Comparison of ENCODE assay signal across 15 mouse cellular contexts in the genomic region with DNA sequence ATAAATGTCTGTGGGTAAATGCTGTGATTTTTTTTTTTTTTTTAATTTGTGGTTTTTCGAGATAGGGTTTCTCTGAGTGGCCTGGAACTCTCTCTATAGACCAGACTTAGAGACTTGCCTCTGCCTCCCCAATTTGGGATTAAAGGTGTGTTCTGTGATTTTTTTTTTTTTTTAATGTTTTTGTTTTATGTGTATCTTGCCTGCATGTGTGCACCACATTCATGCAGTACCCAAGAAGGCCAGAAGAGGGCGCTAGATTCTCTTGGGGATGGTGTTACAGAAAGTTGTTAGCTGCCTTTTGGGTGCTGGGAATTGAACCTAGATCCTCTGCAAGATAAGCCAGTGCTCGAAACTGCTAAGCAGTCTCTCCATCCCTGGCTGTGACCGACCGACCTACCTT. TPM values are rescaled to one million over a fixed set of nuclear protein-coding genes. Genes with fewer than 3 reads are reported as not detected.
DNase-seq lines count a peak whose midpoint lies in the region; ATAC-seq and TF ChIP-seq lines count a peak whose summit lies in the region.
"Had no signal": no experiment of that assay in that cellular context is flagged by ENCODE, and none has a peak within 500 bp of the region (broad histone marks: within the 10 kb centered on the region; RNA-seq: fewer than 3 reads in every experiment).

No protein-coding gene starts in this region.

- WGBS in hindbrain, postnatal 0 days, result 84% methylated on average over 5 of the region's 5 CpGs
- WGBS in hindbrain, embryonic 10.5 days, result 83% methylated on average over 5 of the region's 5 CpGs
- 85% methylated on average over 5 of the region's 5 CpGs for WGBS in midbrain, postnatal 0 days
- 84% methylated on average over 5 of the region's 5 CpGs for WGBS in midbrain, embryonic 15.5 days
- WGBS in stomach, postnatal 0 days, result 83% methylated on average over 5 of the region's 5 CpGs

- no peak overlapping the region for H3K4me3 ChIP-seq in hindbrain, postnatal 0 days (ENCODE audit: low read length)
- no peak overlapping the region for H3K4me3 ChIP-seq in hindbrain, embryonic 10.5 days
- H3K4me3 ChIP-seq in midbrain, postnatal 0 days (ENCODE audit: low read depth, low read length), result no peak overlapping the region
- no peak overlapping the region for H3K4me3 ChIP-seq in midbrain, embryonic 15.5 days
- H3K4me3 ChIP-seq in stomach, postnatal 0 days (ENCODE audit: low read depth, low read length), result no peak overlapping the region
- H3K4me3 ChIP-seq: embryonic facial prominence, embryonic 12.5 days; limb, embryonic 10.5 days had no signal

- DNase-seq in hindbrain, postnatal 0 days (ENCODE audit: low spot score), result no peak
- no peak for DNase-seq in hindbrain, embryonic 10.5 days (ENCODE audit: low spot score)
- no peak for DNase-seq in midbrain, postnatal 0 days (ENCODE audit: low spot score)
- DNase-seq in R1 (ENCODE audit: low read depth, low spot score), result peak; percentile 84
- no peak for DNase-seq in stomach, postnatal 0 days (ENCODE audit: low spot score)
- no peak for DNase-seq in right cerebral cortex, adult 18-20 months
- DNase-seq: cerebellum, adult 9-11 months; lung, postnatal 4 days; spleen, adult 18-20 months had no signal

- peaks cover 21% of the 10 kb centered on the region for H3K4me1 ChIP-seq in hindbrain, postnatal 0 days (ENCODE audit: insufficient read depth, low read length)
- H3K4me1 ChIP-seq in hindbrain, embryonic 10.5 days (replicated peaks), result peaks cover 77% of the 10 kb centered on the region
- peaks cover 17% of the 10 kb centered on the region for H3K4me1 ChIP-seq in midbrain, postnatal 0 days (ENCODE audit: insufficient read depth, low read length)
- peaks cover 60% of the 10 kb centered on the region for H3K4me1 ChIP-seq in midbrain, embryonic 15.5 days
- peaks cover 16% of the 10 kb centered on the region for H3K4me1 ChIP-seq in stomach, postnatal 0 days (replicated peaks; ENCODE audit: control insufficient read depth, insufficient read depth)

- H3K4me2 ChIP-seq in hindbrain, postnatal 0 days (ENCODE audit: low read depth, low read length), result no peak overlapping the region
- no peak overlapping the region for H3K4me2 ChIP-seq in midbrain, postnatal 0 days (ENCODE audit: low read depth, low read length, poor library complexity, severe bottlenecking)
- H3K4me2 ChIP-seq in midbrain, embryonic 15.5 days, result no peak overlapping the region
- H3K4me2 ChIP-seq in stomach, postnatal 0 days (replicated peaks; ENCODE audit: low read depth), result no peak overlapping the region
- H3K4me2 ChIP-seq: embryonic facial prominence, embryonic 12.5 days; hindbrain, embryonic 14.5 days had no signal

- no peak for TF ChIP-seq EP300 in stomach, postnatal 0 days (optimal IDR thresholded peaks at IDR 0.05)

- no peak overlapping the region for H3K27ac ChIP-seq in hindbrain, postnatal 0 days
- H3K27ac ChIP-seq in hindbrain, embryonic 10.5 days, result no peak overlapping the region
- H3K27ac ChIP-seq in midbrain, postnatal 0 days (ENCODE audit: low read depth, low read length), result no peak overlapping the region
- no peak overlapping the region for H3K27ac ChIP-seq in midbrain, embryonic 15.5 days
- H3K27ac ChIP-seq in stomach, postnatal 0 days (replicated peaks), result no peak overlapping the region
- H3K27ac ChIP-seq: embryonic facial prominence, embryonic 12.5 days; hindbrain, embryonic 14.5 days; limb, embryonic 10.5 days had no signal

- H3K27me3 ChIP-seq in hindbrain, postnatal 0 days (ENCODE audit: insufficient read depth, low read length), result no peaks in the 10 kb centered on the region
- no peaks in the 10 kb centered on the region for H3K27me3 ChIP-seq in hindbrain, embryonic 10.5 days (ENCODE audit: insufficient read depth, poor library complexity, severe bottlenecking)
- H3K27me3 ChIP-seq in midbrain, postnatal 0 days (ENCODE audit: insufficient read depth, low read length), result no peaks in the 10 kb centered on the region
- H3K27me3 ChIP-seq in midbrain, embryonic 15.5 days (replicated peaks), result no peaks in the 10 kb centered on the region
- no peaks in the 10 kb centered on the region for H3K27me3 ChIP-seq in stomach, postnatal 0 days (ENCODE audit: control insufficient read depth, insufficient read depth, low read length)
- H3K27me3 ChIP-seq: embryonic facial prominence, embryonic 12.5 days had no signal

- H3K9me3 ChIP-seq in hindbrain, postnatal 0 days (ENCODE audit: low read length), result no peaks in the 10 kb centered on the region
- H3K9me3 ChIP-seq in hindbrain, embryonic 10.5 days, result peaks cover 5% of the 10 kb centered on the region; the same call in 1 of the 2 replicates
- no peaks in the 10 kb centered on the region for H3K9me3 ChIP-seq in midbrain, postnatal 0 days (ENCODE audit: low read length)
- H3K9me3 ChIP-seq in midbrain, embryonic 15.5 days, result no peaks in the 10 kb centered on the region
- H3K9me3 ChIP-seq in stomach, postnatal 0 days (ENCODE audit: control insufficient read depth, low read length), result no peaks in the 10 kb centered on the region
- H3K9me3 ChIP-seq: embryonic facial prominence, embryonic 12.5 days; limb, embryonic 10.5 days had no signal

- ATAC-seq in hindbrain, postnatal 0 days, result no peak
- ATAC-seq in midbrain, postnatal 0 days (ENCODE audit: low FRiP score), result no peak
- ATAC-seq in midbrain, embryonic 15.5 days (replicated peaks), result no peak
- ATAC-seq in stomach, postnatal 0 days (ENCODE audit: low FRiP score, low TSS enrichment), result no peak
- ATAC-seq in megakaryocyte, adult 5-6 weeks (ENCODE audit: poor library complexity, severe bottlenecking), result no peak
- ATAC-seq: forebrain, embryonic 16.5 days had no signal

- peak; percentile 59 for TF ChIP-seq CTCF in hindbrain, postnatal 0 days (IDR thresholded peaks at IDR 0.05; ENCODE audit: low read depth)
- TF ChIP-seq CTCF in midbrain, postnatal 0 days (IDR thresholded peaks at IDR 0.05), result peak; percentile 67
- TF ChIP-seq CTCF in stomach, postnatal 0 days (IDR thresholded peaks at IDR 0.05; ENCODE audit: low read depth), result peak; percentile 67

- H3K36me3 ChIP-seq in hindbrain, postnatal 0 days (ENCODE audit: insufficient read depth, low read length), result no peaks in the 10 kb centered on the region
- peaks cover 39% of the 10 kb centered on the region for H3K36me3 ChIP-seq in hindbrain, embryonic 10.5 days
- H3K36me3 ChIP-seq in midbrain, postnatal 0 days (ENCODE audit: insufficient read depth, low read length), result no peaks in the 10 kb centered on the region
- no peaks in the 10 kb centered on the region for H3K36me3 ChIP-seq in midbrain, embryonic 15.5 days (replicated peaks)
- H3K36me3 ChIP-seq in stomach, postnatal 0 days (ENCODE audit: control insufficient read depth, insufficient read depth, low read length), result no peaks in the 10 kb centered on the region

- H3K9ac ChIP-seq in hindbrain, postnatal 0 days (replicated peaks; ENCODE audit: low read length), result no peak overlapping the region
- no peak overlapping the region for H3K9ac ChIP-seq in midbrain, postnatal 0 days (replicated peaks; ENCODE audit: low read length, poor library complexity, severe bottlenecking)
- no peak overlapping the region for H3K9ac ChIP-seq in midbrain, embryonic 15.5 days
- no peak overlapping the region for H3K9ac ChIP-seq in stomach, postnatal 0 days (ENCODE audit: low read length)
- H3K9ac ChIP-seq: embryonic facial prominence, embryonic 12.5 days; hindbrain, embryonic 14.5 days had no signal

RNA-seq across cellular contexts. Expression of a gene that starts 10.1 kb away (rescaled TPM):
- 188 and 206 TPM in 2 replicates for total RNA-seq in hindbrain, postnatal 0 days (2014; rRNA removed)
- 44.8 and 55.9 TPM in 2 replicates for polyA plus RNA-seq in hindbrain, postnatal 0 days (2015; fragmentation: Nextera tagmentation; extraction: Ambion mirVana)
- 55.6 and 68.9 TPM in 2 replicates for polyA plus RNA-seq in hindbrain, embryonic 10.5 days (2016; fragmentation: Nextera tagmentation; extraction: Ambion mirVana)
- 164 and 215 TPM in 2 replicates for total RNA-seq in midbrain, postnatal 0 days (2014; rRNA removed)
- polyA plus RNA-seq in midbrain, postnatal 0 days (2015; fragmentation: Nextera tagmentation; extraction: Ambion mirVana), result 51.5 and 65.9 TPM in 2 replicates
- 85.4 and 92.2 TPM in 2 replicates for polyA plus RNA-seq in midbrain, embryonic 15.5 days (2015; fragmentation: Nextera tagmentation; extraction: Ambion mirVana)
- polyA plus RNA-seq in stomach, postnatal 0 days (2015; fragmentation: Nextera tagmentation; extraction: Ambion mirVana), result 18.7 and 21.6 TPM in 2 replicates
- 26.9 and 27.2 TPM in 2 replicates for total RNA-seq in megakaryocyte, adult 5-6 weeks (2015)
- 11.5 and 13.9 TPM in 2 replicates for total RNA-seq in megakaryocyte, adult 5-6 weeks (2017)
